10 mouse cellular contexts compared by ENCODE assay signal in genomic region chr11:12032831-12033230, GRCm38 (mm10). TPM values are rescaled to one million over a fixed set of nuclear protein-coding genes. Genes with fewer than 3 reads are reported as not detected.
A peak's percentile ranks its signal among the peaks of the same experiment; 100 is the strongest.
DNase-seq lines count a peak whose midpoint lies in the region; ATAC-seq and TF ChIP-seq lines count a peak whose summit lies in the region.
"Had no signal": no experiment of that assay in that cellular context is flagged by ENCODE, and none has a peak within 500 bp of the region (broad histone marks: within the 10 kb centered on the region; RNA-seq: fewer than 3 reads in every experiment).

No protein-coding gene starts in this region.

- peak; percentile 9 for DNase-seq in gastrocnemius, postnatal 14 days
- no peak for DNase-seq in gastrocnemius, postnatal 10 days
- peak; percentile 19 for DNase-seq in embryonic facial prominence, embryonic 10.5 days (ENCODE audit: low spot score)
- DNase-seq in liver, embryonic 14.5 days (ENCODE audit: low read depth in 3 of 3, low spot score in 3 of 3), result no peak
- no peak for DNase-seq in layer of hippocampus, adult 2 months (ENCODE audit: low spot score in 2 of 2)
- DNase-seq in cerebellum, adult 18-20 months, result no peak
- DNase-seq in spleen, postnatal 10 days (ENCODE audit: low spot score in 2 of 2), result no peak
- DNase-seq: thymus, adult 2 months had no signal

- 35% methylated on average over 5 of the region's 5 CpGs for WGBS in embryonic facial prominence, embryonic 10.5 days
- 20% methylated on average over 5 of the region's 5 CpGs for WGBS in heart, embryonic 16.5 days
- WGBS in liver, embryonic 14.5 days (ENCODE audit: insufficient replicate concordance), result 26% methylated on average over 5 of the region's 5 CpGs

- peak; percentile 11; the same call in 1 of the 2 replicates for ATAC-seq in heart, embryonic 16.5 days (replicated peaks; ENCODE audit: extremely low read depth, insufficient read depth, low FRiP score)
- ATAC-seq in liver, embryonic 14.5 days (ENCODE audit: insufficient read depth), result no peak

- peak overlapping the region; percentile 63 for H3K9ac ChIP-seq in heart, embryonic 16.5 days (ENCODE audit: low read length)
- H3K9ac ChIP-seq in liver, embryonic 14.5 days (replicated peaks), result no peak overlapping the region

- peak overlapping the region; percentile 74 for H3K4me3 ChIP-seq in embryonic facial prominence, embryonic 10.5 days
- peak overlapping the region; percentile 39 for H3K4me3 ChIP-seq in heart, embryonic 16.5 days (ENCODE audit: low read length)
- H3K4me3 ChIP-seq in liver, embryonic 14.5 days (ENCODE audit: insufficient read depth in 1 of 2, low read depth in 2 of 2, low read length in 2 of 2), result 0 out of 4 replicates have a peak overlapping the region, but pooled peaks of 1 of the 2 experiments have one; percentile 2
- no peak overlapping the region for H3K4me3 ChIP-seq in layer of hippocampus, adult 2 months

- peak overlapping the region; percentile 59 for H3K27ac ChIP-seq in embryonic facial prominence, embryonic 10.5 days (replicated peaks)
- H3K27ac ChIP-seq in heart, embryonic 16.5 days (ENCODE audit: low read length), result peak overlapping the region; percentile 84
- no peak overlapping the region for H3K27ac ChIP-seq in liver, embryonic 14.5 days
- H3K27ac ChIP-seq in layer of hippocampus, adult 2 months, result no peak overlapping the region

- peaks cover 14% of the 10 kb centered on the region for H3K4me1 ChIP-seq in embryonic facial prominence, embryonic 10.5 days
- 0 out of 2 replicates have a peak, but pooled peaks cover 3% of the 10 kb centered on the region for H3K4me1 ChIP-seq in heart, embryonic 16.5 days (ENCODE audit: control insufficient read depth, insufficient read depth, low read length)
- peaks cover 0 to 6% of the 10 kb centered on the region in 2 experiments; a peak in 2 of 4 replicates for H3K4me1 ChIP-seq in liver, embryonic 14.5 days (replicated peaks; ENCODE audit: control insufficient read depth in 2 of 2, insufficient read depth in 2 of 2, low read length in 1 of 2)

- H3K9me3 ChIP-seq in embryonic facial prominence, embryonic 10.5 days, result peaks cover 19% of the 10 kb centered on the region
- H3K9me3 ChIP-seq in heart, embryonic 16.5 days (replicated peaks; ENCODE audit: control insufficient read depth, low read length), result peaks cover 2% of the 10 kb centered on the region
- H3K9me3 ChIP-seq in liver, embryonic 14.5 days (ENCODE audit: control insufficient read depth, low read length), result no peaks in the 10 kb centered on the region

- H3K4me2 ChIP-seq in heart, embryonic 16.5 days (ENCODE audit: low read depth, low read length), result peak overlapping the region; percentile 69
- H3K4me2 ChIP-seq in liver, embryonic 14.5 days (ENCODE audit: low read depth), result peak overlapping the region; percentile 20

- TF ChIP-seq EP300 in liver, embryonic 14.5 days (IDR thresholded peaks at IDR 0.05; ENCODE audit: low read depth), result no peak

- peaks cover 100% of the 10 kb centered on the region for H3K27me3 ChIP-seq in embryonic facial prominence, embryonic 10.5 days (replicated peaks; ENCODE audit: low read depth, poor library complexity, severe bottlenecking)
- H3K27me3 ChIP-seq in heart, embryonic 16.5 days (ENCODE audit: control insufficient read depth, insufficient read depth, low read length), result peaks cover 70% of the 10 kb centered on the region
- peaks cover 43% of the 10 kb centered on the region for H3K27me3 ChIP-seq in liver, embryonic 14.5 days (ENCODE audit: control insufficient read depth, insufficient read depth, low read length)
- H3K27me3 ChIP-seq: CH12.LX had no signal

- intact Hi-C loops in gastrocnemius, postnatal 14 days (cut with DNase I; ENCODE audit: low total_unique reads), result no loop called here

- H3K36me3 ChIP-seq in embryonic facial prominence, embryonic 10.5 days (replicated peaks), result peaks cover 50% of the 10 kb centered on the region
- peaks cover 7% of the 10 kb centered on the region for H3K36me3 ChIP-seq in heart, embryonic 16.5 days (ENCODE audit: control insufficient read depth, insufficient read depth)
- H3K36me3 ChIP-seq in liver, embryonic 14.5 days (replicated peaks; ENCODE audit: control insufficient read depth, insufficient read depth, low read depth), result no peaks in the 10 kb centered on the region

- TF ChIP-seq CTCF in liver, embryonic 14.5 days (IDR thresholded peaks at IDR 0.05; ENCODE audit: low read depth), result no peak
- no peak for TF ChIP-seq CTCF in layer of hippocampus, adult 2 months (conservative IDR thresholded peaks at IDR 0.05)

RNA-seq across cellular contexts. Expression of gene Grb10, which starts 5.7 kb away (rescaled TPM):
- total RNA-seq in gastrocnemius, postnatal 14 days (2021), result 100 to 1,000 TPM; 245 to 266 TPM
- 100 to 1,000 TPM; 410 to 422 TPM for total RNA-seq in gastrocnemius, postnatal 10 days (2021)
- polyA plus RNA-seq in embryonic facial prominence, embryonic 10.5 days (2016; fragmentation: Nextera tagmentation; extraction: Ambion mirVana), result 637 and 676 TPM in 2 replicates
- 496 and 553 TPM in 2 replicates for polyA plus RNA-seq in heart, embryonic 16.5 days (2015; fragmentation: Nextera tagmentation; extraction: Ambion mirVana)
- polyA plus RNA-seq in liver, embryonic 14.5 days (2012; rRNA removed), result 78.8 and 91.5 TPM in 2 replicates
- 42.4 and 43.2 TPM in 2 replicates for polyA plus RNA-seq in liver, embryonic 14.5 days (2014; fragmentation: Nextera tagmentation; extraction: Ambion mirVana)
- total RNA-seq in layer of hippocampus, adult 2 months (2021), result 10 to 100 TPM; 25.0 TPM

Comparison
In these comparisons a context has a peak if more than half of its experiments do, and no peak if none do; other contexts are left out.
1. DNase-seq: peak in gastrocnemius, postnatal 14 days (single experiment) and embryonic facial prominence, embryonic 10.5 days (single experiment); none in gastrocnemius, postnatal 10 days (single experiment), liver, embryonic 14.5 days (0 of 3), layer of hippocampus, adult 2 months (0 of 2), cerebellum, adult 18-20 months (0 of 2) and spleen, postnatal 10 days (0 of 2).
2. H3K27ac ChIP-seq: peak in embryonic facial prominence, embryonic 10.5 days (single experiment) and heart, embryonic 16.5 days (single experiment); none in liver, embryonic 14.5 days (single experiment) and layer of hippocampus, adult 2 months (single experiment).
3. RNA of gene Grb10, which starts 5.7 kb away (total RNA-seq): 410 to 422 TPM in gastrocnemius, postnatal 10 days and 245 to 266 TPM in gastrocnemius, postnatal 14 days; 25.0 TPM in layer of hippocampus, adult 2 months; every median in the first group is over 4 times any median in the second.